Mouse (Mus musculus) ES-CJ7 (cell line): ENCODE data around the gene Hoxa4.

Experiments used
- DNase-seq: peaks from one replicate; pipeline ENCODE4 v3.0.0; 2011; ENCODE audit warnings: low read depth, low spot score

Hoxa4 gene

DNA sequence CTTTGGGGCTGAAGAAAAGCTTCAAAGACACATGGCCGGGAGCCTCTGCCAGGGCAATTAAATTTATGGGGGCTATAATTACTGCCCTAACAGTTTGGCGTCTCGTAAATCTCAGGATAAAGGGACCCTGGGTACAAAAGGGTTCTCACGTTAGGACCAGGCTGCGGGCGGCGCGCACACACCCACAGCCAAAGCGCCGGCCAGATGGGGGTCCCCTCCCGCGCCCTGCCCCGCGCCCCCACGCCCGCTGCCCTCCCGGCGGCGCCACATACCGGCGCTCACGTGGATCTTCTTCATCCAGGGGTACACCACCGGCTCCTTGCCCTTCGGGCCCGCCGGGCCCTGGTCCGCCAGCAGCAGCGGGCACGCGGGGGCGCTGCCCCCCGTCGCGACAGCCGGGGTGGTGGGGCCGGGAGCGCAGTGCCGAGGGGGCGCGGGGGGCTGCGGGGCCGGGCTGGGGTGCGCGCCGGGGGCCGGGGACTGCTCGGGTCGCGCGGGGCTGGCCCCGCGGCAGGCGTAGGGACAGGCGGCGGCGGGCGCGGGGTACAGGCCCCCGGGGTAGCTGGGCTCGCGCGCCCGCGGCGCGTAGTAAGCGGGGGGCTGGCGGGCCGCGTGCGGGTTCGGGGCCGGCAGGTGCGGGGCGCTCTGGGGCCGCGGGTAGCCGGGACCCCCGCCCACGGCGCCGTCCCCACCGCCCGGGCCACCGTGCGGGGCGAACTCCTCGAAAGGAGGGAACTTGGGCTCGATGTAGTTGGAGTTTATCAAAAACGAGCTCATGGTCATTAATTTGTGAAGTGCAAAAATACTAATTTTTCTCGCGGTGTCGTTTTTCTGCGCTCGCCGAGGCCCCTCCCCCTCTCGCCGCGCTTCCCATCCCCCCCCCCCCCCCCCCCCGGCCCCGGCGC, at the start of gene Hoxa4:
Hoxa4 (minus strand) TSS at position 848 of the 905 bp plus-strand sequence.
- DNase-seq, result no peak

DNA sequence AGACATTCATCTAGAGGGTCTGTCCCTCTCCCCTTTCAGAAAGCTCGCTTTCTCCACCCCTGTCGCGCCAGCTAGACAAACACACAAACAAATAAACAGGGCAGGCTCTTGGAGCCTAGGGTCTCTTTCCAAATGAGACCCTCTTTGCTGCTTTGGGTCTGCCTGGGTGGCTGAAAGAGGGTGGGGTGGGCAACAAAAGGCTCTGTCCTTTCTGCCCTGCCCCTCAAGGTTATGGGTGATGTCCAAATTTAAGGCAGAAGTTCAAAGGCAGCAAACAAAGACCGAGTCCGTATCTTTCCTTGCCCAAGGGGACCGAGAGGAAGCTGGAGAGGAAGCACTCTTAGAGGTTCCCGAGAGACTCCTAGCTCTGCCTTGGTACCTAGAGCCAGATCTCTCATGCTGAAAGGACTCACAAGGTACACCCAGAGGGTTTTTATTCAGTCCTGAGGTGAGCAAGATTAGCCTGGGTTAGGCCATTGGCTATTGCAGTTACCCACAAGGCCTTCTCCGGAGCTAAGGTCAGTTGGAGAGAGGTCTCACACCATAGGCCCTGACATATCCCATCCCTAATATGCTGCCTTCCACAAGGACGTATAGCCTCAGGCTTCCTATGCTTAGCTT, 49.6 kb upstream of the Hoxa4 start:
- DNase-seq, result no peak

DNA sequence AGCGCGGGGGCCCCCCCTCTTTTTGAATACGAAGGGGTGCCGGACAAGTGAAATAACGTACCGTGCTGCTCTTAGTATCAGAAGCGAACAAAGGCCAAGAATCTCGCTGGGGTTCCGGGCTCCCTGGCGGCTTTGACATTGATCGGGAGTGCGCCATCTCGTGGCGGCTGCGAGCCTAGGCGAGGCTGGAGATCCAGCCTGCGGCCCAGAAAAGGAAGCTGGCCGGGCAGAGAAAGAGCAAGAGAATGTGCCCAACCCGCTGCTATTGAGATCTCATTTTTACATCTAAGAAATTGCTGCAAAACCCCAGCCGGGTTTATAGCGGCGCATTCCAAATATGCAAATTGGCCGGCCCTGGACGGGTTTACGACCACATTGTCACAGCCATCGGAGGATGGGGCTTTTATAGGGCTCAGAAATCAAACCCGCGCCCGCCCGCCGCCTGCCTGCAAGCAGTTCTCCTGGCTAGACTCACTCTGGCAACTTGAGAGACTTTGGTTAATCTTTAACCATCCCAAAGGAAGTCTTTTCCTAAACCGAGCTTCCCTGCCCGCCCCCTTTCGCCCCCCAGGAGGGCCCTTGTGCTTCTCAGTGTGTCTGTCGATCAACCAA, 48.9 kb upstream of the Hoxa4 start, which contains the start of gene Hoxa10:
Hoxa10 (minus strand) TSS at position 466 of the 612 bp plus-strand sequence.
- DNase-seq, result peak; percentile 90

DNA sequence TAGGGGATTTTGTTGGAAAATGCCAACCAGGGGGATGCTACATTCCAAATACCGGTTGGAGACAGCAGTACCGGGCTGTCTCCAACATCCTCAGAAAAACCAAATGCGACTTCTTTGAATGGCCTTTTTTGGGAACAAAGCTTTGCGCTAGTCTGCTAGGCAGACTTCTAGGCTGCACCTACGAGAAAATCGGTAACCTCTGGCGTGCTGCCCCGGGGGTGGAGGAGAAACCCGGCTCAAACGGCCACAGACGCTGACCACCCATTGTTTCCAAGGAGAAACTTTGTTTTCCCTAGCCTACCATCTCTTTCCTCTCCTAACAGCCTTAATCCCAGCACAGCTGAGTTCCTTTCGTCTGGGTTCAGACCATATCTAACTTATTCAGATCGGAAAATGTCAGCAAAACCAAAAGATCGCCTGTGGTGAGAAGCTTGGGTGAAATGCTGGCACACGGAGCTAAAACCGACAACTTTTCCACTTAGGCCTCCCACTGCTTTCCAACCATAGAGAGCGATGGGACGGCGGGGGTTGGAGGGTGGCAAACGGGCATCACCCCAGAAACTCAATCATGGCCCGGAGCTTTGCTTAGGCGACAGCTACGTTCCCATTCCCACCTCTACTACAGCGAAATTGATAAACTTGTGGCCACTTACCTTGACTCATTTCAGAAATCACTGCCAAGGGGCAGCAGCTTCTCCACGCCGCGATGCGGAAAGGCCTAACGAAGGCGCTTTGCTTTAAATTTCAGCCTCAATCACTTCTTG, 48.3 kb upstream of the Hoxa4 start:
- DNase-seq, result no peak

DNA sequence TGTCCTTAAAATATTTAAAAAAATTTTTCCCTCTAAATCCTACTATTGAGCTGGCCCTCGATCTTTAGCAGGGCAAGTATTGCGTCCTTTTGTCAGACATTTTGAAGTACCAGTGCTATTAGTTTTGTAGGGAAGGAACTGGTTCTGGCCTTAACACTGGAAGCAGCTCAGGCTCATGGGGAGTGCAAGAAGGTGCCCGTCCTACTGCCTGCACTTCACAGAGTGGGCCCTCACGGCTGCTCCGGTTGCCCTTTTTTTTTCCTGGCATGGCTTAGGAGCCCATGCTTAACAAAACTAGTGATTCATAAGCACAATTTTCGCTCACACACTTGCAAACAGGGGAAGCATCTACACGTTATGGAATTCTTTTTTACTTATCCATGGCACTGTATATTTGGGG, 47.4 kb upstream of the Hoxa4 start:
- no peak for DNase-seq

DNA sequence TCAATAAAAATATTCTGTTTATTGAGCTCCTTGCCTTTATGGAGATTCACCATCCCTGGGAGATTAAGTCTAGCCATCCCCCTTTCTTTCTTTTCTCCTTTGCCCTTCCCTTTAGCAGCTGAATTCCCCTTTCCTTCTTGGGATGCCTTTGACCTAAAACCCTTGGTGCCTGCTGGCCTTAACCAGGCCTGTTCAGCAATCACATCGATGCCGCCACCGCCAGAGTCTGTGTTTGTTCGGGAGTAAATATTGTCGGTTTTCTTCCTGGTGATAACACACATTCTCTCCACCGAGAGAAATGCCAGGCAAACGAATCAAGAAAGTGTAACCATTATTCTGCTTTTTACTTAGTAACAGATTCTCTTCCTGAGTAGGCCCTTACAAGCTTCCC, 46.6 kb upstream of the Hoxa4 start:
- no peak for DNase-seq

DNA sequence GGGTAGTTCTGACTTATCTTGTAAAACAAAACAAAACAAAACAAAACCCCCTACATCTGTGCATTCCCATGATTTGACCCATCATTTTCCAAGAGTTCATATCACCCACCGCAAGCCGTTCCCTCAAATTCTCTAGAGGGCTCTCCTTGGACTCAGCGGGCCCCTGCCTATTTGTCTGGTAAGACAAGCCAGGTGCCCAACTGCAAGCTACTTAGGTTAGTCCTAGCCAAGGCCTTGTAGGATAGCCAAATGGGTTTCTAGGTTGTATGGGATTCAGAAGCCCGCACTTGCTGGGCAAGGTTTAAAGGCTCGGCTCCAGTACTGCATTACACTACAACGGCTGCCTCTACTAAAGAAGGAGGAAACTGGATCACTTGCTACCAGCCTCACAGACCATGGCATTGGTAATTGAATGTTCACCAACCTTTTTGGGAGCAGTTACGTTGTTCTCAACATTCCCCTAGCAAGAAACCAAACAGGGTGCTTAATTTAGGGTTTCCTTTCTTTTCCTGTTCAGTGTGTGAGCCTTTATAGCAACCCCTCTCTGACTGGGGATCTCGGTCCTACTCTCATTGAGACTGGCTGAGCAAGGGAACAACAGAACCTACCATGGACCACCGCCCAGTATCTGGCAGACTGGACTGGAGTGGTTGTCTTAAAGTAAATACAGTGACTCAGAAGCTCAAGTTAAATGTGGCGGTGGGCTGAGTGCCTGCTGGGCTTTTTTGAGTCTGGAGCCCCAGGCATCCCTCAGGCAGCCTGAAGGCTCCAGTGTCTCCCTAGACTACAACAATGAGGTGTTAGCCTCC, 46.0 kb upstream of the Hoxa4 start:
- no peak for DNase-seq

DNA sequence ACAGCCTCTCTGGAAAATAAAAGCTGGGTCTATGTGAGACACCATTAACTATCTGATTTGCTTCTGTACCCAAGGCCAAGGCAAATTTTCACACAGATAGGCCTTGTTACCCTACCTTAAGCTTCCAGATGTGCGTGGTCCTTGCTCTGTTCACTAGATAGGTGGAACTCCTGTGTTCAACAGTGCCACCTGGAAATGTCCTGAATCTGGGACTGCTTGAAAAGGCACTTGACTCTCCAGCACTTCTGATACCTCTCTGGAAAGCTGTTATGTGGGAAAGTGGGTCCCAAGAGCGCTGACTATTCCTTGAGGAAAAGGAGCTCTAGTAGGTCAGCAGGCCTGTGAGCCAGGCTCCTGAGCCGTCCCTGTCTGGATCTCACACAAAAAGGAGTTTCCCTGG, 45.3 kb upstream of the Hoxa4 start:
- DNase-seq, result no peak

DNA sequence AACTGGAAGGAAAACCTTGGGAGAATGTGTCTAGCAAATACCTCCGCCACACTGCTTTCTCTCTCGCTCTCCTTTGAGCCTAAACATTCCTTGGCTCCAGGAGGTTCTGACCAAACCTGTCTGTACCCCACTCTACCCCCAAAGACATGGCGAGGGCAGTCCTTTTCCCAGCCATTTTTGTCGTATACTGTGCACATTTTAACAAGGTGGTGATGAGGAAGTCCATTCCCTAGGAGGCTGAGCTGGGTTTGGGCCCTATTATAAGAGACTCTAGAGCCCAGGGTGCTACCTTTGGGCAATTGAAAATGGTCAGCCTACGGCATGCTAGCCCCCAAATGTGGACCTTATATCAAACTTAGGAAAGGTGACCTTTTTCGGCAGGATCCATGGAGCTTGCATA, 44.3 kb upstream of the Hoxa4 start:
- DNase-seq, result no peak

DNA sequence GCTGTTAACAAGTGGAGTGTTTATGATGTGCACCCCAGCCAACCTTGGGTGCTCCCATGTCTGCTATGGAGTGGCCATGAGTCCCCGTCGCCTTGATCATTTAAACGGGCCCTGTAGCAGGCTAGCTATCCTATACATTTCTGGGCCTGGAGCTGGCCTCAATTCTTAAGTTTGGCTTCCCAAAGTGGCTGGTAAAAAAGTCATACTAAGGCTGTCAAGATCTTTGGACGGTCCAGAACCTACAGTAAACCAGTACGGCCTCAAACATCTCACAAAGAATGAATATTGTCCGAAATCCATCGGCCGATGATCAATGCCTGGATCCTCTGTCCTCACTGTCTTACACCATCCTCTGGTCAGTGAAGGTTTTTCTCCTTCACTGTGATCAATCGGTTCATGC, 43.7 kb upstream of the Hoxa4 start:
- no peak for DNase-seq

DNA sequence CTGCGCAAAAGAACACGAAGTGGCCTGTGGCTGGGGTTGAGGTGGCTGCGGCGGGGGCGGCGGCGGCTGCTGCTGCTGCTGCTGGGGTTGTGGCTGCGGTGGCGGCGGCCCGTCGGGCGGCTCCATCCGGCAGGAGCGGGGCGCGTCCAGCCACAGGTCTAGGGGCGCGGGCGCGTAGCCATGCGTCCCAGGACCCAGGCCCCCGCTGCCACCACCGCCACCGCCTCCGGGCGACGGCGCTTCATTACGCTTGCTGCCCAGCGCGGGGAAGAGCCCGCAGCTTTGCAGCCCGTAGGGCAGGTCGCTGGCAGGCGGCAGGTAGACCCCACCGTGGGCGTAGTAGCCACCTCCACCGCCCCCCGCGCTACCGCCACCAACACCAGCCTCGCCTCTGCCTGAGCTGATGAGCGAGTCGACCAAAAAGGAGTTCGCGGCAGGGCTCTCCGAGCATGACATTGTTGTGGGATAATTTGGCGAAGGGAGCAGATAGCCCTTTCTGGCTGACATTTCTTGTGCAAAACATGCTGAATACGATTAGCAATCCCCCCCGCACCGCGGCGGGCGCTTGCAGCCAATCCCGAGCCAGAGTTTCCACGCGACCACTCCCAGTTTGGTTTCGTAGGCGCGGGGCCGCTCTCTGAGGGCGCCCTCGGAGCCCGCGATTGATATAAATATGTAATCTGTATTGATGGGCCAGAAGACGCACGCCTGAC, 43.0 kb upstream of the Hoxa4 start:
- peak; percentile 44 for DNase-seq

DNA sequence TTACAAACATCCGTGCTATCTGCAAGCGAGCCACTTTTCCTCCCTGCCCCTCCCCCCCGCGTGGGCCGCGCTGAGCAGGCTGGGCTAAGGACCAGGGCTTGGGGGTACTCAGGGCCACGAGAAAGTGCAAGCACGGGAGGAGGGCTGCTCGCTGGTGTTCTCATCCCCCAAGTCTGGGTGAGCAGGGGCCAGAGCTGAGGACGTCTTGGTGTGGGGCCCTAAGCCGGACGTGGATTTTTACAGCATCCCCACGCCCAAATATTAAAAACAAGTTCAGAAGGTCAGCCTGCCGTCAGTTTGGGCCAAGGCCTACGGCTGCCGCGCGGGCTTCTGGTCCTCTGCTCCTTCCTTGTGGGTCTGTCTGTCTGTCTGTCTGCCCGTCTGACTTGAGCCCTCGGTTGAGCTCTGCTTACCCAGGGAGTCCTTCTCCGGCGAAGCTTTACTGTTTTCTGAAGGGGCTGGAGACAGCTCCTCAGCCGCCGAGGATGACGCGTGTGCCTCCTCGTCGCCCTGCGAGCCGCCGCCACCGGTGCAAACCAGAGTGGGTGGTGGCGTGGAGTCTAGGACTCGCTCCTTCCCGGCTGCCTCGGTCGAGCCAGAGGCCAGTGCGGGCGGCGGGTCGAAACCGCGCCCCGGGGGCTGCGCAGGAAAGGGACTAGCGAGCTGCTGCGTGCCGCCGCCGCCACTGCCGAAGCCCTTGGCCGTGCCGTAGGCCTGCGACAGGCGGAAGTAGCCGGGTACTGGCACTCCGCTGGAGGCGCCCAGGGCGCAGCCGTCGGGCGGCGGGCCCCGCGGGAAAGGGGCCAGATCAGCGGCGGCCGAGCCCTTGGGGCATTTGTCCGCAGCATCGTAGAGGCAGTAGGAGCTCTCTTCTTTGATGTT, 42.2 kb upstream of the Hoxa4 start:
- DNase-seq, result peak; percentile 64

DNA sequence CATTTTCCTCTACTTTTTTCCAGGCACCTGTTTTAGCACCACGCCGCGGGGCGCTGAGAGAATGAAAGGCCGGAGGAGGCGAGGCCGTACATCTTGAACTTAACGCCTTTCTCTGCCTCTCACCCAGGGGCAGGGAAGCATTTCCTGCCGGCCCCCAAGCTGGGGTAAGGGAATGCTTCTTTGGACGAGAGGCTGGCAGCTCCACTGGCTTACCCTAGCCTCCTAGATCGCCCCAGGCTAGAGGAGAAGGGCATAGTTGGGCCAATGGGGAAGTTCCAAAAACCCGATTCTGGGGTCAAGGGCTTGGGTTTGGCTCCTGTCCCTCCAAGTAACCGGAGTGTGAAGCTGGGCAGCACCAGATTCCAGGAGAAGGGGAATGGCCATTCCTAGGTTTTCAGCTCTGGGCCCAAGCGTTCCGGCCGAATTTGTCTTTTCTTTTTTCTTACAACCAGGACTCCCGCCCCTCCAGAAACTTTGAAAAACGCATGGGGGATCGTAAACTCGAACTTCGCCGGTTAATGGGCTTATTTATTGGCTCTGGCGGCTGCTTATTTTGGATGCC, 41.5 kb upstream of the Hoxa4 start:
- DNase-seq, result peak; percentile 81

DNA sequence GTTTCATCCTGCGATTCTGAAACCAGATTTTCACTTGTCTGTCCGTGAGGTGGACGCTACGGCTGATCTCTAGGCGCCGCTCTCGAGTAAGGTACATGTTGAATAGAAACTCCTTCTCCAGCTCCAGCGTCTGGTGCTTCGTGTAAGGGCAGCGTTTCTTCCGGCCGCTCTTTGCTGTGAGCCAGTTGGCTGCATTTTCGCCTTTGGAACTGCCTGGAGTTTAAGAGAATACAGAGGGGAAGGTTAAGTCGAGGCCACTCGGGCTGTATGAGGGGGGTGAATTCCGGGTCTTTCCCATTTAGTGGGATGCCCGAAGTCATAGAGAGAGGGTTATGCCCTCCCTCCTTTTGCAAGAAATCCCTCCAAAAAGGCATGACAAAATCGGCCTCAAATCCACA, 41.0 kb upstream of the Hoxa4 start:
- peak; percentile 85 for DNase-seq

DNA sequence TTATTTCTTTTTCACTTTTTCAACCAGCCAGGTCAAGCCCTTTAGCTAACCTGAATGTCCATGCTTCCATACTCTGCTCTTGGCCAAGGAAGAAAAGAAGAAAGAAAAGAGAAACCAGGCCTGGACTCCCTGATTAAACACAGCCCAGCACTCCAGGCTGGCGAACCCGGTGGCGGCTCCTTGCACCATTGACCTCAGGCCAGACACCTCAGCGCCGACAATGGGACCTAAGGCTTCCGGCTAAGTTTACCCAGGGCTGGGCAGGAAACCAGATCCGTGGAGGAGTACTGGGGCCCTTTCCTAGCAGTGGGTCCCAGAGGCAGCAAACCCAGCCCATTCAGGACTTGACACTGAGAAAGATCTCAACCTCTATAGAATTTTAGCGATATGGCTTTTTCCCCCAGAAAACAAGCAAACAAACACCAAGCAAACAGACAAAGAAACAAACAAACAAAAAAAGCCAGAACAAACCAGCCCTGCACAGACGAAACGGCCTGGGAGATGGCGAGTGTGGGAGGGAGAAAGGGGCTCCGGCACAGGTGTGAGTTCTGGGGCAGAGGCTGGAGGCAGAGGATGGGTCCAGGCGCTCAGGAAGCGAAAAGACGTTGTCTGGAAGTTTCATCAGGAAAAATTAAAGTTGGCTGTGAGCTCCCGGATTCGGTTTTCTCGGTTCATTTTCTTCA, 40.5 kb upstream of the Hoxa4 start:
- DNase-seq, result peak; percentile 71

DNA sequence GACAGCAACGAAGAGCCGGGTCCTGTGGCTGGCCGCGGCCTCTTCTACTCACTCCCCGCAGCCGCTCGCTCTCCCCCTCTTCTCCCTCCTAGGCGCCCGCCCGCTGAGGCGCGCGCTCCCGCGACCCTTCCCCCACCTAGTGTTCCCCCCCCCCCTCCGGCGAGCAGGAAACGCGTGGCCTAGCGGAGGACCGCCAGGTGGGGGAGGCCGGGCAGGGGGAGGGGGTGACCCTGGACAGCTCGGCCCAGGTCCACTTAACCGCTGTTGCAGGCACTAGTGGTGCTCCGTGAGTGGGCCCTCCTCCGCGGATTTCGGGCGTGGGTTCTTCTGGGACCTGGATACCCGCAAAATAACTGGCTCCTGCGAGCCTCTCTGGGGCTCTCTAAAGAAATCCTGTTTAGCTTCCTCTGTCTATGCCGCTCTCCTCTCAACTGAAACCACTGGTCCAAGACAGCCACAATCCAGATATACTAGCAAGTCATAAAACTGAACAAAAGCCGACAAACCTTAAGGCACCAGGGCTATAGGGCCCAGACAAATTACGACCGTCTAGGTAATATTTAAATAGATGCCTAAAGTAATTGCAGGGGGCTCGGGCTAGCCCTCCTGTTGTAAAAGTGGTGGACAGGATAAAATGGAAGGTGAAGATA, 39.1 kb upstream of the Hoxa4 start, which contains the start of gene Hoxa9:
Hoxa9 (minus strand) TSS at position 574 of the 650 bp plus-strand sequence.
- DNase-seq, result peak; percentile 50

DNA sequence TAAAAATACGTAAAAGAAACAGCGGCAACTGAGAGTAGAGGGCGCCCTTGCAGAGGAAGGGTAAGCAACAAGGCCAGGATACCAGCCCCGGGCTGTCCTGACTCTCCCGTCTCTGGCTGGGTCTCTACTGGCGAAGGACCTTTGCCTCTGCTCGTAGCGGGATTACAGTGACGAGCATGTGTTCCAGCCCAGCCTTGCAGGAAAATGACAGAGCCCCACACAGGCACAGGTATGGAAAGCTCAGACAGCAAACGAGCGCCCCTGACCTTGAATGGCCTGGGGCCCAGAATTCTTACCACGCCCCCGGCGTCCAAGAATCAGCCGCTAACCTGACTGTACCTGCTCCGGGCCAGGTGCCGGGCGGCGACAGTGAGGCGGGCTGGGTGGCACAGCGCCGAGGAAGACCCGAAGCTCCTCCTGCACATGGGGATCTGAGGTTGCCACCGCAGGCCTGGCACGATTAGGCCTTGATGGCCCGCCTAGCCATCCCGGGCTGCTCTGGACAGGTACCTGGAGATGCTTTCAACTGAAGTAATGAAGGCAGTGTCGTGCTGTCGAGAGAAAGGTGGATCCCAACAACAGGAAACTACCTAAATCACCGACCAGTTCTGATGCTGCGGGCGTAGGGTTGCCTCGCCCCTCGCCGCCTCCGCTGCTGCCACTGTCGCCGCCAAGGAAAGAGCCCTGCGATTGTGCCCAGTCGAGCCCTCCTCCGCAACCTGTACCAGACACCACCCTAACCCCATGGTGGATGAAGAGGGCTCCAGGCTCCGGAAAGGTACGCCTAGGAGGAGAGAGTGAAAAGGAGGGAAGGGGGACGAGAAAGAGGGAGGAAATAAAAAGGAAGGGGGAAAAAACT, 38.2 kb upstream of the Hoxa4 start:
- peak; percentile 78 for DNase-seq
